Mouse (Mus musculus) kidney, embryonic 16.5 days (tissue): ENCODE measurements at regions not wholly inside any gene's neighbourhood (a gene's known extent, or its start where the extent isn't known, plus 50 kb on each side); places are given as distances from the start of the nearest gene placed in this dataset.
A peak's percentile ranks its signal among the peaks of the same experiment; 100 is the strongest.

Experiments
- ATAC-seq: fragments of 200-750 bp; cut with Nextera tagmentation; 2 replicates; pipeline ENCODE4 v1.8.0; 2017; ENCODE audit warnings: moderate TSS enrichment; ENCODE audit not compliant: low FRiP score, low TSS enrichment
- H3K27ac ChIP-seq: fragments of 300-500 bp; sonication (generic); 2 replicates; pipeline ENCODE4 v1.5.1; 2014; ENCODE audit warnings: low read length
- H3K27me3 ChIP-seq: fragments of 300-500 bp; sonication (generic); 2 replicates; pipeline ENCODE4 v1.6.1; 2014; ENCODE audit warnings: low read length, control low read depth, mixed read lengths; ENCODE audit not compliant: insufficient read depth
- H3K36me3 ChIP-seq: fragments of 300-500 bp; sonication (generic); 2 replicates; pipeline ENCODE4 v1.6.1; 2014; ENCODE audit warnings: low read length, control low read depth, mixed read lengths; ENCODE audit not compliant: insufficient read depth
- H3K4me1 ChIP-seq: fragments of 300-500 bp; sonication (generic); 2 replicates; pipeline ENCODE4 v1.6.1; 2014; ENCODE audit warnings: low read length, control low read depth, mixed read lengths; ENCODE audit not compliant: insufficient read depth
- H3K4me2 ChIP-seq: fragments of 300-500 bp; sonication (generic); replicated peaks from 2 replicates; pipeline ENCODE4 v1.6.1; 2014; ENCODE audit warnings: low read depth, low read length
- H3K4me3 ChIP-seq: fragments of 300-500 bp; sonication (generic); 2 replicates; pipeline ENCODE4 v1.5.1; 2014; ENCODE audit warnings: mild to moderate bottlenecking, low read length
- H3K9ac ChIP-seq: fragments of 300-500 bp; sonication (generic); replicated peaks from 2 replicates; pipeline ENCODE4 v1.6.1; 2014; ENCODE audit warnings: low read length
- H3K9me3 ChIP-seq: fragments of 300-500 bp; sonication (generic); 2 replicates; pipeline ENCODE4 v1.6.1; 2016; ENCODE audit warnings: low read length, control low read depth
- WGBS: fragments of 180-500 bp; shearing (Covaris S2); extraction: QIAGEN DNeasy Blood & Tissue Kit; methylation state at CpG from one replicate; pipeline ENCODE4 v1.1.7; 2014; 5-methylcytosine and 5-hydroxymethylcytosine counted together

- Histone ChIP-seq H3K36me3 (no peaks in the 10 kb centered on the region), H3K27ac (no peak overlapping the region), H3K4me3 (no peak overlapping the region), H3K9me3 (no peaks in the 10 kb centered on the region), H3K4me1 (0 out of 2 replicates have a peak, but pooled peaks cover 6% of the 10 kb centered on the region), H3K4me2 (no peak overlapping the region), H3K9ac (no peak overlapping the region), H3K27me3 (no peaks in the 10 kb centered on the region)
- 60% methylated on average over 1 of the region's 1 CpGs for WGBS
- ATAC-seq, result no peak
Measured at GRCm38 (mm10) chr11:112924577-112924976, 142.6 kb downstream of the Sox9 start.

DNA sequence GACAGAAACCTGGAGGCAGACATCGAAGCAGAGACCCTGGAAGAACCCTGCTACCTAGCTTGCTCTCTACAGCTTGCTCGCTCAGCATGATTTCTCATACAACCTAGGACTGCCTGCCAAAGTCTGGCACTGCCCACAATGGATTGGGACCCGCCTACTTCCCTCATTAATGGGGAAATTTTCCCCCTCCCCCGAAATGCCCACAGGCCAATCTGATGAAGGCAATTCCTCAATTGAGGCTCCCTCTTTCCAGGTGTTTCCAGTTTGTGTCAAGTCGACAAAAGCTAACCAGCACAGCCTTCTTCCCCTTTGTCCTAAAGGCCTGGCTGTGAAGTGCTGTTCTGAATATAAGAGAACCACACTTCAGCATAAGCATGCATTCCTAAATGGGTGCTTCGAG lies 143.1 kb downstream of the Sox9 start:
- 60% methylated on average over 6 of the region's 6 CpGs for WGBS

DNA sequence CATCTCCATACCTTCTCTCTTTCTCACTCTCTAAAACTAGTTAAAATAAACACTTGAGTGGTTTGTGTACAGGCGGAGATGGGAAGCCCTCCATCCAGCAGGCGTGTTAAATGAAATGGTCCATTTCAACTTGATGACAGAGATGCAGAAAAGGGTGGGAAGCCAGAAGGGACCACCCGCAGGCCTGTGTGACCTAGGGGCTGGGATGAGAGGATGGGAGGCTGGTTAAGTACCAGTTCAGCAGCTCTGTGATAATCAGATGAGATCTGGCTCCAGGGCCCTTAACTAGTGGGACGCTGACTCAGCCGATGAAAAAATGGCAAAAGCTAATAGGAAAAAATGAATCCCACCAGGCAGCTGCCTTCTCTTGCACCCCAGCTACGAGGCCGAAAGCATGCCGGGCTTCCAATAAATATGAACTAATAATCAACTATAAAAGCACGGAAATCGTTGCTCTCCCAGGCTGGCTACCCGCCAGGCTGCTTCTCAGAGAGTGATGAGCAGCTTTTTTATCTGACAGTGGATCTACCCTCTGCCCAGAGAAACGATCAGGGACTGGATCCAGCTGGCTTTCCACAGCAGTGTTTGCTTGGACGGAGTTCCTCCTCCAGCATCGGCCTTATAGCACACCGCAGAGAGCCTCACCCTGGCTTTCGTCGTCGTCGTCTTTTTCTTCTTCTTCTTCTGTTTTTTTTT lies 144.5 kb downstream of the Sox9 start:
- Histone ChIP-seq H3K27me3 (no peaks in the 10 kb centered on the region), H3K9ac (no peak overlapping the region), H3K9me3 (no peaks in the 10 kb centered on the region), H3K4me1 (0 out of 2 replicates have a peak, but pooled peaks cover 6% of the 10 kb centered on the region), H3K27ac (peak overlapping the region; percentile 13; the same call in 1 of the 2 replicates), H3K4me3 (no peak overlapping the region), H3K4me2 (no peak overlapping the region), H3K36me3 (no peaks in the 10 kb centered on the region)
- 57% methylated on average over 19 of the region's 19 CpGs for WGBS
- no peak for ATAC-seq

More for the DNA sequence above, 143.1 kb downstream of the Sox9 start:
- Histone ChIP-seq H3K27ac (no peak overlapping the region), H3K27me3 (no peaks in the 10 kb centered on the region), H3K4me3 (no peak overlapping the region), H3K36me3 (no peaks in the 10 kb centered on the region), H3K9me3 (no peaks in the 10 kb centered on the region), H3K4me1 (0 out of 2 replicates have a peak, but pooled peaks cover 6% of the 10 kb centered on the region), H3K9ac (no peak overlapping the region), H3K4me2 (no peak overlapping the region)
- ATAC-seq, result no peak

DNA sequence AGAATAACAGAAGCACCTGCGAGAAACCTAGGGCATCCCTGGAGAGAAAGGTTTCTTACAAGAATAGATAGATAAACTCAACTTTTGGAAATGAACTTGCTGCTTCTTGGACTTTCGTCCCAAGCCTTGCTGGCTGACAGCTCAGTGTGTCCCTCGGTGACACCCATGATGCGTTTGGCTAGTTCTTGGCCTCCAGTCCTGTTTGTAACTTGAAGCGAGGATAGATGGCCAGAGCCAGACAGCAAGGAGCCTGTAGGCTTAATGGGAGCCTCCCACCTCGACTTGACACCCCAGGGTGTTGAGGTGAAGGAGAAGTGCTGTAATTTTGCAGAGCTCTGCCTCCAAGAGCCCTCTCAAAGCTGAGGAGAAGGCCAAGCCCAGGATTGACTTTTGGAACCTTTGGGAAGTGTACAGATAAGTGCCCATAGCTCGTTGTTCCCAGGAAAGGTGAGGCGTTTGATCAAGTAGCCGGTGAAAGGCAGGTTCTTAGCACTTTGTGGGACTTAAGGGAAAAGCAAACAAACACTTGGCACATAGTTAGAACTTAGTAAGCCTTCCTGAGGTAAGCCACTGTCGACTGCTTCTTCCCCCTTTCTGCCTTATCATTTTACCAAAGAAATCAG lies 148.3 kb downstream of the Sox9 start:
- no peak overlapping the region for H3K4me3 ChIP-seq
- no peaks in the 10 kb centered on the region for H3K36me3 ChIP-seq
- H3K27me3 ChIP-seq, result no peaks in the 10 kb centered on the region
- no peaks in the 10 kb centered on the region for H3K9me3 ChIP-seq
- ATAC-seq, result no peak
- WGBS, result 48% methylated on average over 10 of the region's 10 CpGs
- H3K4me1 ChIP-seq, result 0 out of 2 replicates have a peak, but pooled peaks cover 6% of the 10 kb centered on the region
- H3K27ac ChIP-seq, result no peak overlapping the region
- H3K4me2 ChIP-seq, result no peak overlapping the region
- no peak overlapping the region for H3K9ac ChIP-seq

DNA sequence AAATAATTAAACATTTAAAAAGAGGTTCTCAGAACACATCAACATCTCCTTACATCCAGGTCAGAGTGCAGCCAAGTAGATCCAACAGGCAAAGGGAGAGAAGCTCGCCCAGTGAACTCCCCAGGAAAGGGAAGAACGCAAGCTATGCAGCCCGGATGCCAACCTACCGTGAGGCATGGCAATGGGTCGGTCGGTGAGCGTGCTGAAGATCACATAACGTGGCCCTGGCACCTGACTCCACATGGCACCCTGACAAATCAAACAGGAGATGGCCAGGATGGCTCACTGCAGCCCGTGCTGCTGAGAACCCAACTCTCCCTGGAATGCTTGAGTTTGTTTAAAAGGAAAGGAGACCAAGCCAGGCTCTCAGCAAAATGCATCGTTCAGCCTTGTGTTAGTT lies 156.0 kb downstream of the Sox9 start:
- no peak for ATAC-seq
- Histone ChIP-seq H3K9ac (no peak overlapping the region), H3K4me2 (no peak overlapping the region), H3K27me3 (no peaks in the 10 kb centered on the region), H3K4me1 (no peaks in the 10 kb centered on the region), H3K9me3 (no peaks in the 10 kb centered on the region), H3K36me3 (no peaks in the 10 kb centered on the region), H3K4me3 (no peak overlapping the region), H3K27ac (no peak overlapping the region)
- WGBS, result 90% methylated on average over 10 of the region's 10 CpGs

GRCm38 (mm10) chr11:112951421-112951820 lies 169.4 kb downstream of the Sox9 start:
- Histone ChIP-seq H3K4me3 (no peak overlapping the region), H3K4me2 (no peak overlapping the region), H3K27me3 (no peaks in the 10 kb centered on the region), H3K9ac (no peak overlapping the region), H3K4me1 (peaks cover 7% of the 10 kb centered on the region; the same call in 1 of the 2 replicates), H3K27ac (no peak overlapping the region), H3K9me3 (no peaks in the 10 kb centered on the region), H3K36me3 (no peaks in the 10 kb centered on the region)
- no peak for ATAC-seq
- WGBS, result 63% methylated on average over 4 of the region's 4 CpGs

GRCm38 (mm10) chr11:112952356-112952755 lies 170.3 kb downstream of the Sox9 start:
- peaks cover 7% of the 10 kb centered on the region; the same call in 1 of the 2 replicates for H3K4me1 ChIP-seq
- WGBS, result 78% methylated on average over 10 of the region's 10 CpGs

DNA sequence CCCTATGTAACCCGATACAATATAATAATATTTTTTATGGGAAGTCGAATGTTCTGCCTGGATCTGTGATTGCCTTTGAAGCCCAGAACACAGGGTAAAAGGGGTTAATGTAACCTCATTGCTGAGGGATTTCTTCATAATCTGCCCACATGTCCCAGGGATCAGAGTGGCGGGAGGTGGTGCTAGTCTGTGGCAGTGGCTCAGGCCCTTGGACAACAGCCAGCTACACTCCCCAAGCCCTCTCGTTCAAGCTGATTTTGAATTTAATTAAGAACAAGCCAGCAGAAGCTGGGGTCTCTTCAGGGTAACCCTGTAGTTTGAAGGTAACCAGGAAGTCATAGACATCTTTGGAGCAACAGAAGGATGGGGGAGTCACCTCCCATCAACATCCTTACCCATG lies 171.5 kb downstream of the Sox9 start:
- Histone ChIP-seq H3K27me3 (no peaks in the 10 kb centered on the region), H3K9me3 (no peaks in the 10 kb centered on the region), H3K27ac (no peak overlapping the region), H3K4me1 (peaks cover 7% of the 10 kb centered on the region; the same call in 1 of the 2 replicates), H3K9ac (no peak overlapping the region), H3K36me3 (no peaks in the 10 kb centered on the region), H3K4me3 (no peak overlapping the region), H3K4me2 (no peak overlapping the region)
- WGBS, result 40% methylated on average over 4 of the region's 4 CpGs
- no peak for ATAC-seq

More at GRCm38 (mm10) chr11:112952356-112952755, 170.3 kb downstream of the Sox9 start:
- Histone ChIP-seq H3K27me3 (no peaks in the 10 kb centered on the region), H3K9me3 (no peaks in the 10 kb centered on the region), H3K4me3 (no peak overlapping the region), H3K4me2 (no peak overlapping the region), H3K9ac (no peak overlapping the region), H3K27ac (no peak overlapping the region), H3K36me3 (no peaks in the 10 kb centered on the region)
- ATAC-seq, result no peak

- Histone ChIP-seq H3K9ac (no peak overlapping the region), H3K27me3 (no peaks in the 10 kb centered on the region), H3K36me3 (no peaks in the 10 kb centered on the region), H3K27ac (no peak overlapping the region), H3K9me3 (no peaks in the 10 kb centered on the region), H3K4me2 (no peak overlapping the region), H3K4me3 (no peak overlapping the region), H3K4me1 (peaks cover 7% of the 10 kb centered on the region; the same call in 1 of the 2 replicates)
- ATAC-seq, result no peak
- 58% methylated on average over 5 of the region's 5 CpGs for WGBS
Measured at GRCm38 (mm10) chr11:112956748-112957440, 174.9 kb downstream of the Sox9 start.
